Mouse (Mus musculus) T-helper 17 cell (primary cell): ENCODE measurements around the gene Notch2.
"Not testable (repeated sequence)": the region's sequence is repeated elsewhere in the genome, so short reads cannot be mapped to it uniquely, and the experiment has no call there.

ENCODE experiments used
- in situ Hi-C, 2 experiments: fragments of 300-600 bp; cut with MboI, MseI; formaldehyde crosslinking; loops; 1 replicate in 1 of 2; 2 replicates in 1 of 2; pipeline ENCODE4 v1.15.1; 2025; ENCODE audit warnings: high pct_unique_total_duplicates in 2 of 2

The Notch2 gene

DNA sequence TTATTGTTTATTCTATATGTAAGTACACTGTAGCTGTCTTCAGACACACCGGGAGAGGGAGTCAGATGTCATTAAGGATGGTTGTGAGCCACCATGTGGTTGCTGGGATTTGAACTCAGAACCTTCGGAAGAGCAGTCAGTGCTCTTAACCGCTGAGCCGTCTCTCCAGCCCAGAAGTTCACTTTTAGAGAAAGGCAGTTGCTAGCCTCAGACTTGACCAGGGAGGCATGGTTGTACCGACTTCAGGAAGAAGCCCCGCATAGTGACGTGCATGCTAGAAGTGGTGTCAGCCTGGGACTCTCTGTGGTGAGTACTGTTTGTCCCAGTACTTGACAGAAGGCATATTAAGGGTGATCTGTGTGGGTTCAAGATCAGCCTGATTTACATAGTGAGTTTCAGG is 36.8 kb downstream of the Notch2 start:
- in situ Hi-C loops, result not testable (repeated sequence)

DNA sequence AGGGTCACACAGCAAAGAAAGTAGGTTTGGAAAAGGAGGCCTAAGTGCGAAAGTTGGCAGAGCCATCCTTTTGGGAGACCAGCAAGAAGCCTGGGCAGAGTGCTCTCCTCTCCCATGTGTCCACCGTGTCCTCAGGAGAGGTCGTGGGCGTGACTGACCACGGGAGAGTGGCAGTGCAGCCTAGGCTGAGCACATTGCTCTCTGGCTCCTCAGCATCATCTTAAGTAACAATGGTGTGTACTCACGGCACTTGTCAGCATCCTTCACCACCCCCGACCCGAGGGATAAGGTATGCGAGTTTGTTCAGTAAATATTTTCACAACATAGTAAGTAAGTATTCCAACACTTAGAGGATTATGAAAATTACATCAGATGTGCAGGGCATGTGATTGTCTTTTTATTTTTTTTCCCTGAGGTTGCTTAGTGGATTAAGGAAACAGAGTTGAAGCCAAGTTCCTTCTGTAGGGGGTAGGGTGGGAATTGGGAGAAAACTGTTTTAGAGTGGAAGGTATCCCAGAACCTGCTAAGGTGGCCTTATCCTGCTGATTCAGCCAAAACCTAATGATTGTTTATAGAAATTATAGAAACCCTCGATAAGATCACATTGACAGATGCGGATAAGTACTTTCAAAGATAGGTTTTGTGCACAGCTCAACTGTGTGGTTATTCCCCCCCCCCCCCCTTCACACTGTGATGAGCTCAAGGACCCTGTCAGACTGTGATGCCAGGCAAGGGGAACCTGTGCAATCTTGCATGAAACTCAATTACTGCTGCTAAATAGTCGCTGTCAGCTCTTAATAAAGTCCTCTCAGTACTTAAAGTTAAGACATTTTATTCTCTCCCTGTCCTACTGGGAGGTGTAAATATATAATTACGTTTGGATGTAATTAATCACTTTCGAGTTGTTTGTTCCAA is 37.4 kb downstream of the Notch2 start:
- in situ Hi-C loops, result no loop called here

DNA sequence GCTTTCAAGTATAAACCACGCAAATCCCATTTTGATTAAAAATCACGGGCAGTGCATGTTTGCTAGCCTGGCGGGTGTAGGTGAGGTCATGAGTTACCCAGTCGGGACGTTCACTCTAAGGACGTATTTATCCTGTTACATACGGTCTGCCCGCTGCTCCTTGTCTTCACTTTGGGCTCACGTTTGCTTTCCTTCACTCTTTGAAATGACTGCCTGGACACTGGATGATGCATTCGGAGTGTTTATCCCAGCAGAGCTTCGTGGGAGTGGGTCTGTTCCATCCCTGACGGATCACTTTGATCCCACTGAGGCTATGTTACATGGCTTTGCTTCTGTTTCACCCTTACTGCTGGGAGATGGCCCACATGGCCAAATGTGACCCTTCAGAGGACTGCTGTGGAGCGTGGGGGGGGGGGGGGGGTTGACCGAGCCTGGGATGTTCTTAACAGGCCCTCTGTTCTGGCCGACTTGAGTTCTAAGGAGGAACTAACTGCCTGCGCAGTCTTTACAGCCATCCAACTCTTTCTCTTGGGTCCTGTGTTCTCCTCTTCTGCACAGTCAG is 38.2 kb downstream of the Notch2 start:
- in situ Hi-C loops, result no loop called here

DNA sequence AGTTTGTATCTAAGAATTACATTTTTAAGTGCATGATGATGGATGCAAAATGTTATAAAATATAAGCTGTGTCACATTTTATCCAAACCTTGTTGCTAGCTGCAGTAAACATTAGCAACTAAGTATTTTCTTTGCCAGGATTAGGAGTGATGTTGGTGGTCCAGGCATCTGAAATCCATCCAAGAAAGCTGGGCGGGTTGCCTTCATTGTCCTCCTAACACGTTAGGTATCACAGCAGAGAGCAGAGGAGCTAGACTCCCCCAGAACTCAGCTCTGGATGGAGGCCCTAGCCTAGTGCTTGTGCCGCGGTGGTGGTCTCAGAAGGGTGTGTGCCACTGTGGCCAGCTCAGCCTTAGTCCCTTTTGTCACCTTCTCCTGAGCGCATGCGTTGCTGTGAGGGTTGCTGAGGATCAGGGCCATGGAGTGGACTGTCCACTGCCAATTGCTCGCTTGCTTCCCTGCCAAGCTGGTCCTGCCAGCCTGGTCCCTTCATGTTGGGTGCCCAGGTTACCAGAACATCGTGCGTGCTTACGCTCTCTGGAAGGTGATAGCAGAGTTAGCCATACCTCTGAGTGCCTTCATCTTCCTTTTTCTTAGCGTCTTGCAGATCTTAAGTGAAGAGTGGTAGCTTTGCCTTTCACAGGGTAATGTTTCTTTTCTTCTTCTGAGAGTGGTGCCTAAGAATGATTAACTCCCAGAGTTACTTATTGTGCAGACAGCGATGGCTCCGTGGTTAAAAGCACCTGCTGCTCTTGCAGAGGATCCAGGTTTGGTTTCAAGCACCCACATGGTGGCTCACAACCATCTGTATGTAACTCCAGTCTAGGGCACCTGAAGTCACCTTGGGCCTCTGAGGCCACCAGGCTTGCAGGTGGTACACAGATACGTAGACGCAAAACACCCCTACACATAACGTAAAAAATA is 39.4 kb downstream of the Notch2 start:
- in situ Hi-C loops, result no loop called here

DNA sequence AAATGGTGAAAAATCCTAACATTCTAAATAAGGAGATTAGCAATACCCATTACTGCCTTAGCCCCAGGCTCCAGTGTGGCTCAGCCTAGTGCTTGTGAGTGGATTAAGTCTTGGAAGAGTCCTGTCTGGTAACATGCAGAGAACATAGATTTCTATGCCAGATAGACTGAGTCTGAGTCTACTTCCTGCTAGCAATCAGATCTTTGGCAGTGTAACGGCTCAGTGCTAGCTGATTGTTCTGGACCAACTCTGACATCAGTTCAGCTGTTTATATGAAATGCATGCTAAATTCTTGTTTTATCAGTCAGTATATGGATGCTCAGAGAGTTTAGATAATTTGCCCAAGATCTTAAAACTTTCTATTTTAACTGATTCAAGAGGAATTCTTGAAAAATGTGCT is 40.5 kb downstream of the Notch2 start:
- in situ Hi-C loops, result no loop called here

DNA sequence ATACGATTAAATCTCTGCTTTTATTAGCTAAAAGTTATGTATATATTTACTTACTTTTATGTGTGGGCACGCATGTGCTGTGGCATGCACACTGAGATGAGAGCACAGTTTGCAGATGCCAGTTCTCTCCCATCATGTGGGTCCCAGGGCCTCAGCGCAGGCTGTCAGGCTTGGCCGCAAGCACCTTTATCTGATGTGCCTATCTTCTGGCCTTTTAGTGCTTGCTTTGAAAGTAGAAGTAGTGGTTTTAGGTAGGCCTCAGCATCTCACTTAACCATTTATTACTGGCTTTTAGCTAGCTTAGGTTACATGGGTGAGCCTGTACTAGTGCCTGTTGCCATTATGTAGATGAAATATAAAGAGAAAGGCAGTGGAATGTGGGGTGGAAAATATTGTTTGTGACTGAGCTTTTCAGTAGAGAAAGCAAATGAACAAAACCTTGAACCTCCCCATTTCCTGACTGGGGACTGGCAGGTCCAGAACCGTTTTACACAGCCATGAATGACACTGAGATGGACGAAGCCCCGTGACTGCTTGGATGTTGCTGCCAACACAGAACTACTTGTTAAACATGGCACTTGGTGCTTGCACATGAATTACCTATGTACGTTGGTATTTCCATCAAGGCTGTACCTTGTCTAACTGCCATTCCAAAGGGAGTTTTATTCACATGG is 41.1 kb downstream of the Notch2 start:
- in situ Hi-C loops, result no loop called here

DNA sequence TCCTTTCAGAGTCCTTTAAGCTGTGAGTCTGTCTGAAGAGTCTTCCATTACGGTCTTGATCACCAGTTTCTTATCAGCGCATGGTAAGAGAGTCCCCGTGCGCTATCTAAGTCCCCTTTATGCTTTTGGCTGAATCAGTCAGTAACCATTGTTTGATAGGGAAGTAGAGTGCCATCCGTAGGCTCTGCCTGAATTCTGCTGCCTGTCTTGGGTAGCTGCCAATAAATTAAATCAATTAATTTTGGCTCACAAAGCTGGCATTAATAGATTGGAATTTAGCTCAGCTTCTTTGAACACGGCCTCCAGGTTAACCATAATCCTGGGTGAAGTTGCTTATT is 41.6 kb downstream of the Notch2 start:
- in situ Hi-C loops, result no loop called here

DNA sequence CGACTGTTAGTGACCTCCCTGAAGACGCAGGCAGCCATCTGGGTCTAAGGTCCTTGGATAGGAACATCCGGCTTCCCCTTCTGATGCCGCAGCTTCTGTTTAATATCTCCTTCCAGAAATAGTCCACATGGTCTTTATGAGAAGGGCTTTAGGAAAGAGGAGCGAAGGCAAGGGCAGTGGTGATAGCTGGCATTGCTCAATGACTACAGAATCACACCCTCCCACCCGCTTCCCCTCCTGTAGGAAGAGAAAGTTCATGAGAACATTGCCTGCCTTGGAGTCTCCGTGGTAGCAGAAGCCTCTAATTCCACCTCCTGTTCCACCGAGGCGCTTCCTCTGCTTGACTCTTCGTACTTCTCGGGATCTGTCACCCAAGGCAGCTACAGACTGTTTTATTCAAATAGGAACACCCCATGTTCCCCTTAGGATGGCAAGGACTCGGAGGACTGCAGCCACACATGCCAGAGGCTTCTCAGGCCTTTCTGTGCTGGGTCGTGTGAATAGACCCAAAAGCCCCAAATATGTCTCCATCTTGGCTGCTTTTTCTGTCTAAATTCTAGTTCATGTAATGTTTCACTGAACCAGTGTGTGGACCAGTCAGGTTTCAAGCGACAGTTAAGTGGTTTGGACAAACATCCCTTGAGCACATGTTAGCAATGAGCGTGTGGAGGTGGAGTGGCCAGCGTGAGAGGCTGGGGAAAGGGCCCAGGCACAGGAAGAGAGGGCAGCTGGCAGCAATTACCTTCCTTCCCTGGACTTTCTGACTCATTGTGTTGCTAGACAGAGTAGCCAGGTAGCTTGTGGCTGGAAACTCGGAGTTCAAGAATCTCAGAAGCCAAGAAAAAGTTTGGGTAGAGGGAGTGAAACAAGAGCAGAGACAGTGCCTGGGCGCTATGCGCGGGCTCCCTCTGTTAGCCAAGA is 42.7 kb downstream of the Notch2 start:
- in situ Hi-C loops, result no loop called here

DNA sequence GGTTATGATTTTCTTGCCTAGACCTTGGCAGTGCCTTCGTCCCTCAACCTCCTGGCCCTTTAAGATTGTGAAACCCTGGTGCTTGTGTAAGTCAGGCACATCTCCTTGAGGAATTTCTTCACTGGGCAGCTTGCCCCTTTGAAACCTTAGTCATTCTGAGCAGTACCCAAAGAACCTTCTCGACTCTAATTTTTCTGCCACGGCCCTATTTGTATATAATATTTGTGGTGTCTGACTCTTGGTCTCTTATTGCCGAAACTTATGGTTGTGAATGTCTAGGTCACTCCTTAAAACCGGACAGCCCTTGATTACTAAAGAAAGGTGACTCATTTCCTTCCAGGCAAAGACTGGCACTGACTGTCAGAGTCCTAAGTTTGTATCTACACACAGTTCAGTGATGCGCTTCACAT is 43.6 kb downstream of the Notch2 start:
- in situ Hi-C loops, result no loop called here

DNA sequence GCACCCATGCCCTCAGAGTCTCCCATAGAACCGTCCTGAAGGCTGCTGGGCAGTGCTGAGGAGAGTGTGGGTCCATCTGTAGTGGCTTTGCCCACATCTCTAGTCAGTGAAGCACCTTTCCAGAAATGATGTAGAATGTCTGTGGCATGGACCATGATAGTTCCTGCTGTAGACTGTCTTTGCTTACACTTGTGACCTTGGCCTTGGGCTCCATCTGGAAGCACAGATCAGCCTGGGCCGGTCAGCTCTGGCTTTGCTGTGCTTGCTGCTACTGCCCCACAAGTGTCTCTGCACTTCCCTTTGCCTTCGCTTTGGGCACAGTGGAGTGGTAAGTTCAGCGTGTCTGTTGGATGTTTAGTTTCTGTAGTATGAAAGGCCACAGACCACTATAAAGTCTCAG is 45.7 kb downstream of the Notch2 start:
- in situ Hi-C loops, result no loop called here

DNA sequence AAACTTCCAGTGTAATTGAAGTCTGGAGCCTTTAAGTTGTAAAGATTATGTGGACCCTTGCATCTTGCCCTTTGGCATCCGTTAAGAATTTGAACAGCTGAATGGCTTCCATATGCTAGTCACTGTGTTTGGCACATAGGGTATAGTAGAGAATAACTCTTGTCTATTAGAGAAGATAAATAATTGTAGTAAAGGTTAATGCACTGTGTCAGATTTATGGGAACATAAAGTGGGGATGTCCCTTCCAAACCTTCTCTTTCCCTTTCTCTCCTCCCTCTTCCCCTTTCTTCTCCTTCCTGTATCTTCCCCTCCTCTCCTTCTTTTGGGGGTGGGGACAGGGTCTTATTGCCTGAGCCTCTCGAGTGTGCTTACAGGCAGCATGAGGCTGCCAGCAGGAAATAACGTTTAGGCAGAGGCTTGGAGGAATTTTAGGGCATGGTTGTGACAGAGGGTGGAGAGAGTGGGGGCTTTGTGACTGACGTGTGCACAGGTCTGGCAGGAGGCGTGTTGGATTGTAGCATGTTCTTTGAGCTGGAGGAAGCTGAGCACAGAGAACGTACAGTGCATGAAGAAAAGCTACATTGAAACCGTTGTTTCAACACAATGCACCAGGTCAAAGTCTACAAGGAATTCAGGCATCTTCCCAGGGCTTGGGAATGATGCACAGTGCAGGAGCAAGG is 47.8 kb downstream of the Notch2 start:
- in situ Hi-C loops, result loop anchor here in 1 of 2 experiments (10.0 kb wide), 1 partner anchor 996 kb away; no protein-coding TSS in a partner anchor

DNA sequence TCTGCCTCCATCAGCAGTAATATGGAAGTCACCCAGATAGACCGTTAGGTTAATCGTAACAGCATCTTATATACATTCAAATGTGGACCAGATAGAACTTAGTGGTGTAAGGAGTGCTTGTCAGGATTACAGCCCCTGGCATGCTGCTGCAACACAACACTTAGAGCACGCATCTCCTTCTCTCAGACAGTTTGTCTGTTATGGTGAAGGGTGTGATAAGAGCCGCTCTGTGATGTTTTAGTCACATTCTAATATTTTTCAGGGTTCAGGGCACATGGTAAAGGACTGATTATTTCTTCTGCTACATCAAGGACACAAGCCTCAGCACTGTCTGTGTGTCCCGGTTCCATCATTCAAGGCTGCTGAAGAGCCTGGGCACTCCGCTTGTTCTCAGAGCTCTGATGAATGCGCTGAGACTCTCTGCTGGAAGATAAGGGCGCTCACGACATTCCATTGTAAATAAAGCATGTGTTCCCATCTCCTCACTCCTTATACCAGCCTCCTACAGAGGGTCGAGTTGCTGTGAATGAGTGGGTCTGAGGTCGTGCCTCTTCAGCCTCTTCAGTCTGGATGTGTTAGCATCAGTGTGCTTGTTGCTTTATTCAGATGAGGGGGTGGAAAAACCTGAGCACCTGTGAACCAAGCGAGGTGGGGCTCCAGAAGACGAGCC is 48.5 kb downstream of the Notch2 start:
- in situ Hi-C loops, result loop anchor here in 1 of 2 experiments (10.0 kb wide), 1 partner anchor 997 kb away; no protein-coding TSS in a partner anchor

DNA sequence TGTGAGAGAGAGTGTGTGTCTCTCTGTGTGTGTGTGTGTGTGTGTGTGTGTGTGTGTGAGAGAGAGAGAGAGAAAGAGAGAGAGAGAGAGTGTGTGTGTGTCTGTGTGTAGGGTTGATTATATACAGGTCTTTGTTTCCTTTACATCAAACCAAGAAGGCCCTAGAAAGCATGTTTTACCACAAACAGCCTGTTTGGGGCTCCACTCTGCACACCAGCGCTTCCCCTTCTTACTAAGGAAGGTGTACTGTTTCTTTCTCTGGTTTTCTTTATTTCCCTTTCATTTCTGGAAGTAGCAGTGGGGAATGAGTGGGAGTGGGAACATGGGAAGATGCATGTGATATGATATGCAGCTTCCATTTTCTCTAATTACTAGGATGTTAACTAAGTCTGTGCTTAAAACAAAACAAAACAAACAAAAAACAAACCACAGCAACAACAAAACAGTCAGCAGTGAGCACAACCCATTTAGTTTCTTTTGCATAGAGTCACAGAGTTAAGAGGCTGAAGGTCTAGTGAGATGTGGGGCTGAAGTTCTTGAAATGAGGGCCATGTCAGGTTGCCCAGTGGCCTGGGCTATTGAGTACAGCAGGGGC is 49.4 kb downstream of the Notch2 start:
- in situ Hi-C loops, result loop anchor here in 1 of 2 experiments (10.0 kb wide), 1 partner anchor 998 kb away; no protein-coding TSS in a partner anchor

DNA sequence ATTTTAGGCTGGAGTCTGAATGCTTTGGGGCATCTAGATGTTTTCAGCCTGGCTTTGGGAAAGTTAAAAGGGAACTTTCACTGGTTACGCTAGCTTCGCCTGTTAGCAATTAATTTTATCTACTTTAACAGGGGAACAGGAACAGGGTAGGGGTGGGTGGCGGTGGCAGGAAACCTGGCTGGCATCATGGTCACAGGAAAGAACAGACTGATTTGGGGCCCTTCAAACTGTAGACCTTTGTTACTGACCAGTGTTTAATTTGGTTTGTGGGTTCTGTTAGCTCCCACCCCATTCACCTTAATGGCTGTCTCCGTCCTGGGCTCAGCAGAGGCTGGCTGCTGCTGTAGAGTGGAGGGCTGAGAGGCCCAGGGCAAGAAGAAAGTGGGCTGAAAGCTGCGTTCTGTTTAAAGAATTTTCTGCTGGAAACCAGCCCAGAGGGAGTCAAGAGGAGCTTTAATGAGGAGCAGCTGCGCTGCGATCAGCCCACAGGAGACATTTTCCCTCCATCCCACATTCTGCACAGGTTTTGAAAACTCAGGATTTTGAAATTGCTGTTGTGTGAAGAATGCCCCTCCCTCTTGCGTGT is 50.0 kb downstream of the Notch2 start:
- in situ Hi-C loops, result loop anchor here in 1 of 2 experiments (10.0 kb wide), 1 partner anchor 998 kb away; no protein-coding TSS in a partner anchor

DNA sequence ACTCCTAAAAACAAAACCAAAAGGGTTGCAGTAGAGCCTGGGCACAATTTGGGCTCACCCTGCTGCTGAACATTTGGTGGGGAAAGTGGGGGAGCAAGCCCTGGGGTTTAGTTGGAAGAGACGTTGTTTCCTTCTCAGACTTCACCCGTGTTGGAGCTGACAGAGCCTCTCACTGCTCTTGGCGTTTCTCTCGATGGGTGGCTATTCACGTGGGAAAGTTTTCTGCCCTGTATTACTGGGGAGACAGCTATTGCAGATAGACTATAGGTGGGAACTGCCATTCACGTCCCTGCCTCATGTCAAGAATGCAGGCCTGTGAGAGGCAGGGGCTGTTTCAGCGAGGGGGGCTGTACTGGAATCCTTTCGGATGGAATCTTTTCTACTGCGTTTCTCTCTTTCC is 50.5 kb downstream of the Notch2 start:
- in situ Hi-C loops, result loop anchor here in 1 of 2 experiments (10.0 kb wide), 1 partner anchor 999 kb away; no protein-coding TSS in a partner anchor

DNA sequence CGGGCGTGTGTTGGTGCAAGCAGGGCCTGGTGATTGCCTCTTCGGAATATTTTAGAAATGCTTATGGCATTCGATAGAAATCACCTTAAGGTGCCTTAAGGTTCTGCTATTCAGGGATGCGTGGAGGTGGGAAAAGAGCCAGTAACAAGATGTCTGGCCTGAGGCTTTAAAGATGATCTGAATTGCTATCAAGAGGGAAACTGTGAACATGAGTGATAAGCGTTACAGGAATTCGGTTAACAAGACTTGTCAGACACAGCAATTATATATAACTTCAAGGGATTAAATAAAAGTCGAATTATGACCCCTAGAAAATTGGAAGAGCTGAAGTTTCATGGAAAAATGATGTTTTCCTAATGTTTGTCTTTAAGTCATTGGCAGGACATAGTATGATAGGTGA is 51.7 kb downstream of the Notch2 start:
- in situ Hi-C loops, result loop anchor here in 1 of 2 experiments (10.0 kb wide), 1 partner anchor 1000 kb away; no protein-coding TSS in a partner anchor

DNA sequence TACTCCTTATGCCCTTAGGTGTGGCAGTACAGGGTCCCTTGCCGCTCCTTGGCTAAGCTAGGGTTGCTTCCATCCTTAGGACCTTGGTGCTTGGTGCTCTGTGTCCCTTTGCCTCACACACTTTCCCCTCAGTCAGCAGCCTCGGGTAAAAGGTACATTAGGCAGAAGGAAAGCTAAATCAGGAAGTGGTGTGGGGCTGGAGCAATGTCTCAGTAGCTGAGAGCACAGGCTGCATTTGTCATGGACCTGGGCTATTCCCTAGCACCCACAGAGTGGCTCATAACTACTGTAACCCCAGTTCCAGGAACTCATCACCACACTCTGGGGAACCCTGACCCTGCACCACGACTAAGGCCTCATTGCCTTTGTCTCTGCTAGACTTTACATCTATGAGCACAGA is 53.1 kb downstream of the Notch2 start:
- in situ Hi-C loops, result loop anchor here in 1 of 2 experiments (10.0 kb wide), 1 partner anchor 1002 kb away; no protein-coding TSS in a partner anchor

DNA sequence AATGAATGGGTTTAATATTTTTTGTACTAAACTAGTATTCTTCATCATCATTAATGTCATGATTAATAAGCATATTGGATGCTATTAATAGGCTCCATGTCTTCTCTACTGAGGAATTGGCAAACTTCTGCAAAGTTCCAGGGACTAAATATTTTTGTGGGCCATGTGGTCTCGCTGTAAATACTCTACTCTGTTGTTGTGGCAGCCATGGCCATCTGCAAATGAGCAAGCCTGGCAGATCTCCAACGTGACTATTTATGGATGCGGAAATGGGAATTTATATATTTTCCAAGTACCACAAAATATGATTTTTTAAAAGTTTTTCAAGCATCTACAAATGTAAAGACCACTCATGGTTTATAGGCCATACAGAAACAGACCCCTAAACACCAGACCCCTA is 54.1 kb downstream of the Notch2 start:
- in situ Hi-C loops, result loop anchor here in 1 of 2 experiments (10.0 kb wide), 1 partner anchor 1003 kb away; no protein-coding TSS in a partner anchor
